Mouse (Mus musculus): ENCODE measurements around the gene Ambra1. TPM values are rescaled to one million over a fixed set of nuclear protein-coding genes. Genes with fewer than 3 reads are reported as not detected.

Ambra1 gene
- polyA plus RNA-seq, 1 experiment from 2014 or later, result 16.1 TPM

DNA sequence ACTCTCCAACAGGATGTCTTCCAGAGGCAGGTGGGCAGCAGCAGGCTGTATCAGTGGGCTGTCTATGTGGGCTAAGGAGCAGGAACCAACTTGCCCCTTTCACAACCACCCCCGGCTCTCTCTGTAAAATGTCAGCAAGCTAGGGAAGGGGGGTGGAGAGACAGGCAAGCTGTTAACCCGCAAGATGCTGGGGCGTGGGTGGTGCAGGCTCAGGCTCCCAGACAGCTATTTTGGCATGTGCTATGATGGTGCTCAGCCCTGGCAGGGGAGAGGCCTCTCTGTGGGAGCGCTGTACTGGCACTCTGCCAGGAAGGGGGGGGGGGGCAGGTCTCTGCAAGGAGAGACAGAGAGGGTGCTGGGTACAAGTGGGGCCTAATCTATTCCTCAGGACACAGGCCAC, 227.2 kb downstream of the Ambra1 start:
- Histone ChIP-seq H3K27me3 (ENCODE audit: control insufficient read depth, insufficient read depth, low read depth, low read length) (no peaks in the 10 kb centered on the region), H3K36me3 (ENCODE audit: control insufficient read depth, insufficient read depth, low read length) (no peaks in the 10 kb centered on the region), H3K9me3 (ENCODE audit: control insufficient read depth, low read length) (no peaks in the 10 kb centered on the region), H3K4me3 (ENCODE audit: low read length) (no peak overlapping the region), H3K4me1 (replicated peaks; ENCODE audit: control insufficient read depth, insufficient read depth, low read length) (peaks cover 67% of the 10 kb centered on the region), H3K27ac (ENCODE audit: low read length) (peak overlapping the region; percentile 36; the same call in 1 of the 2 replicates), H3K9ac (ENCODE audit: low read length) (no peak overlapping the region), H3K4me2 (ENCODE audit: low read depth, low read length) (no peak overlapping the region)
- 3% methylated on average over 4 of the region's 4 CpGs for WGBS
- peak; percentile 66 for ATAC-seq (ENCODE audit: low read depth)

GRCm38 (mm10) chr2:91958049-91958448, 228.1 kb downstream of the Ambra1 start:
- no peak for ATAC-seq (ENCODE audit: low read depth)
- peaks cover 75% of the 10 kb centered on the region for H3K4me1 ChIP-seq (replicated peaks; ENCODE audit: control insufficient read depth, insufficient read depth, low read length)
- H3K27me3 ChIP-seq (ENCODE audit: control insufficient read depth, insufficient read depth, low read depth, low read length), result no peaks in the 10 kb centered on the region
- 0 out of 2 replicates have a peak overlapping the region, but pooled peaks have one; percentile 26 for H3K9ac ChIP-seq (ENCODE audit: low read length)
- no peaks in the 10 kb centered on the region for H3K9me3 ChIP-seq (ENCODE audit: control insufficient read depth, low read length)
- H3K4me3 ChIP-seq (ENCODE audit: low read length), result no peak overlapping the region
- WGBS, result 79% methylated on average over 8 of the region's 8 CpGs
- no peaks in the 10 kb centered on the region for H3K36me3 ChIP-seq (ENCODE audit: control insufficient read depth, insufficient read depth, low read length)
- H3K4me2 ChIP-seq (ENCODE audit: low read depth, low read length), result no peak overlapping the region
- no peak overlapping the region for H3K27ac ChIP-seq (ENCODE audit: low read length)

DNA sequence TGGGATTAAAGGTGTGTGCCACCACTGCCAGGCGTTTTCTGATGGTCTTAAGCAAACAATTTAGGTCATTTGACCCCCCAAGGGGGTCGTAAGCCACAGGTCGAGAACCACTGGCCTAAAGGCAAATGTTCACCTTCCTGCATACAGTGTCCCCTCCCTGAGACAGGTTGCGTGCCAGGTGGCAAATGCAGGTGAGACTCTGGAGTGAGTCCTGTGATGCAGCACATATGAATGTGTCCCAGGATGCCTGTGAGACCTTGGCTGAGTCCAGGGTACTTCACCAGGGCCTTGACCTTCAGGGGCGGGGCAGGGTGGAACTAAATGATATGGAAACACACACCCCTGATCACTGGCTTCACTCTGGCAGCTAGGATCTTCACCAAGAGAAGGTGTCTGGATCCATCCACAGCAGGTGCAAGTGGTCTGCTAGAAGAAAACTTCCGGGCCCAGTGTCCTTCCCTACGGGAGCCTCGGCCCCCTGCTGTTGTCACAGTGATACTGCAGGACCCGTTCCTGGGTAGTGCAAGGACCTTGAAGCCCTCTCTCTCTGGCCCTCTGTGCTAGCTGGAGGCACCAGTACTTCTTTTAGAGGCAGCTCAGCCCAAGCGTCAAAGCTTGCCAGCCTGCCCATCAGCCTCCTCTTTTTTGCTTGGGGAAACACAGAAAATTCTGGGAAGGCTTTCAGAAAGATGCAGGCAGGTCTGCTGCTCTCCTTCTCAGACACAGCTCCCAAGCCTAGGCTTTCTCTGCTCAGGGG, 228.9 kb downstream of the Ambra1 start:
- H3K36me3 ChIP-seq (ENCODE audit: control insufficient read depth, insufficient read depth, low read length), result no peaks in the 10 kb centered on the region
- ATAC-seq (ENCODE audit: low read depth), result no peak
- H3K4me2 ChIP-seq (ENCODE audit: low read depth, low read length), result no peak overlapping the region
- no peaks in the 10 kb centered on the region for H3K27me3 ChIP-seq (ENCODE audit: control insufficient read depth, insufficient read depth, low read depth, low read length)
- WGBS, result 41% methylated on average over 10 of the region's 10 CpGs
- no peak overlapping the region for H3K9ac ChIP-seq (ENCODE audit: low read length)
- no peaks in the 10 kb centered on the region for H3K9me3 ChIP-seq (ENCODE audit: control insufficient read depth, low read length)
- no peak overlapping the region for H3K4me3 ChIP-seq (ENCODE audit: low read length)
- H3K4me1 ChIP-seq (replicated peaks; ENCODE audit: control insufficient read depth, insufficient read depth, low read length), result peaks cover 69% of the 10 kb centered on the region
- no peak overlapping the region for H3K27ac ChIP-seq (ENCODE audit: low read length)

- Histone ChIP-seq H3K9ac (ENCODE audit: low read length) (no peak overlapping the region), H3K9me3 (ENCODE audit: control insufficient read depth, low read length) (no peaks in the 10 kb centered on the region), H3K4me3 (ENCODE audit: low read length) (no peak overlapping the region), H3K4me2 (ENCODE audit: low read depth, low read length) (no peak overlapping the region), H3K36me3 (ENCODE audit: control insufficient read depth, insufficient read depth, low read length) (no peaks in the 10 kb centered on the region), H3K4me1 (replicated peaks; ENCODE audit: control insufficient read depth, insufficient read depth, low read length) (peaks cover 62% of the 10 kb centered on the region), H3K27me3 (ENCODE audit: control insufficient read depth, insufficient read depth, low read depth, low read length) (no peaks in the 10 kb centered on the region), H3K27ac (ENCODE audit: low read length) (no peak overlapping the region)
- WGBS, result 76% methylated on average over 11 of the region's 11 CpGs
- no peak for ATAC-seq (ENCODE audit: low read depth)
These were observed 229.8 kb downstream of the Ambra1 start for GRCm38 (mm10) chr2:91959544-91960410.

DNA sequence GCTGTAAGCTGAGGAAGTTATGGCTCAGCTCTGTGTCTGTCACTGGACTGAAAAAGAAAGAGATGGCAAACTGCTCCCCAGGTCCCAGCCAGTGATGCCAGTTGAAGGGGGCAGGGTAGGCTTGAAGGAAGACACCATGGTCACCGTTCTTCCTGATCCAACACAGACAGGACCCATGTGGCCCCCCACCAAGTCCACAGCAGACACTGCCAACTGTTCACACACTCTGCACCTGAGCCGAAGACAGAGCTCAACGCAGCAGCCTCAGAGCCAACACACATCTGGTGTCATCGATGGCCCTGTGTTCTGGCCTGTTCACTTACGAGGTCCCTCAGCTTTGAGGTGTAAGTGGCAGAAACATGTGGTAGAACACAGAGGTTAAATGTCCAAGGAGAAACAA, 230.5 kb downstream of the Ambra1 start:
- H3K27me3 ChIP-seq (ENCODE audit: control insufficient read depth, insufficient read depth, low read depth, low read length), result no peaks in the 10 kb centered on the region
- H3K4me2 ChIP-seq (ENCODE audit: low read depth, low read length), result no peak overlapping the region
- no peaks in the 10 kb centered on the region for H3K9me3 ChIP-seq (ENCODE audit: control insufficient read depth, low read length)
- peaks cover 59% of the 10 kb centered on the region for H3K4me1 ChIP-seq (replicated peaks; ENCODE audit: control insufficient read depth, insufficient read depth, low read length)
- no peak for ATAC-seq (ENCODE audit: low read depth)
- no peak overlapping the region for H3K4me3 ChIP-seq (ENCODE audit: low read length)
- no peak overlapping the region for H3K27ac ChIP-seq (ENCODE audit: low read length)
- no peak overlapping the region for H3K9ac ChIP-seq (ENCODE audit: low read length)
- WGBS, result 89% methylated on average over 5 of the region's 5 CpGs
- no peaks in the 10 kb centered on the region for H3K36me3 ChIP-seq (ENCODE audit: control insufficient read depth, insufficient read depth, low read length)

DNA sequence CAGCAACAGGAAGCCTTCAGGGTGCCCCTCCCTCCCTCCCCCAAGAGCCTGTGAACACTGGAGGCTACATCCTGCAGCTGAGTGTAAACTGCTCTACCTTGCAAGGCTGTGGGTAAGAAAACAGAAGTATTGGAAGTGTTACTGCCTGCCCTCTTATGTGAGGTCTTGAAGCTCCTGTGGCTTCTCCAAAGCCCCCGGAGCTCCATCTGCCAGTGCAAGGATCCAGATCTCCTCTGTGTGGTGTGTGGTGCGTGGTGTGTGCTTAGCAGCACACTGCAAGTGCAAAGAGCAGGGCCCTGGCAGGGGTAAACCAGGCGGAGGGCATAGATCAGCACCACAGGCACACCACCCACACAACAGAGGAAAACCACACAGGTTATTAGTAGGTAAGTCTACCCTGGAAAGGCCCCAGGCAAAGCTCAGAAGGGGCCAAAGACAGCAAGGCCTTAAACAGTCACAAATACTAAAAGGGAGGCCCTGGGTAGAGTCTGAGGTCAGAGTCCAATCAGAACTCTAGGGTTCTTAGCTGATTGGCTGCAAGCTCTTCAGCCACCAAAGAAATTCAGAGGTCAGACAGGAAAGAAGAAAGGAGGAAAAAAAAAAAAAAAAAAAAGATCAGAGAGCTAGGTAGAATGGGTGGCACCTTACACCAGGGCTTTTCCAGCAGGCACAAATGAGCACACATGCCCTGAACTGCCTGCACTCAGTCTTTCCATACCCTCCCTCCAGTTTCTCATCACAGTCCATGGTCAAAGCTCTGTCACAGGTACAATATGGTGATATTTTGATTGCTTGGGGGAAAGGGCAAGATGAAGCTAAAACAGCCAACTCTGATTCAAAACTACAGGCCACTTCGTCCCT, 232.2 kb downstream of the Ambra1 start:
- Histone ChIP-seq H3K9me3 (ENCODE audit: control insufficient read depth, low read length) (no peaks in the 10 kb centered on the region), H3K4me1 (replicated peaks; ENCODE audit: control insufficient read depth, insufficient read depth, low read length) (peaks cover 53% of the 10 kb centered on the region), H3K27ac (ENCODE audit: low read length) (peak overlapping the region; percentile 75), H3K27me3 (ENCODE audit: control insufficient read depth, insufficient read depth, low read depth, low read length) (no peaks in the 10 kb centered on the region), H3K4me2 (ENCODE audit: low read depth, low read length) (peak overlapping the region; percentile 97), H3K9ac (ENCODE audit: low read length) (peak overlapping the region; percentile 96), H3K4me3 (ENCODE audit: low read length) (peak overlapping the region; percentile 89), H3K36me3 (ENCODE audit: control insufficient read depth, insufficient read depth, low read length) (no peaks in the 10 kb centered on the region)
- WGBS, result 35% methylated on average over 4 of the region's 4 CpGs
- ATAC-seq (ENCODE audit: low read depth), result no peak

GRCm38 (mm10) chr2:91962864-91963401, 233.0 kb downstream of the Ambra1 start:
- no peaks in the 10 kb centered on the region for H3K9me3 ChIP-seq (ENCODE audit: control insufficient read depth, low read length)
- peak; percentile 27; the same call in 1 of the 2 replicates for ATAC-seq (ENCODE audit: low read depth)

GRCm38 (mm10) chr2:91963443-91963932, 233.6 kb downstream of the Ambra1 start:
- WGBS, result under 1% methylated on average over 32 of the region's 57 CpGs
- Histone ChIP-seq H3K36me3 (ENCODE audit: control insufficient read depth, insufficient read depth, low read length) (no peaks in the 10 kb centered on the region), H3K4me3 (ENCODE audit: low read length) (peak overlapping the region; percentile 89), H3K9ac (ENCODE audit: low read length) (peak overlapping the region; percentile 96), H3K27ac (ENCODE audit: low read length) (peak overlapping the region; percentile 84), H3K4me1 (replicated peaks; ENCODE audit: control insufficient read depth, insufficient read depth, low read length) (peaks cover 42% of the 10 kb centered on the region), H3K4me2 (ENCODE audit: low read depth, low read length) (peak overlapping the region; percentile 97), H3K9me3 (ENCODE audit: control insufficient read depth, low read length) (no peaks in the 10 kb centered on the region), H3K27me3 (ENCODE audit: control insufficient read depth, insufficient read depth, low read depth, low read length) (no peaks in the 10 kb centered on the region)
- ATAC-seq (ENCODE audit: low read depth), result peak; percentile 94

More at GRCm38 (mm10) chr2:91962864-91963401, 233.0 kb downstream of the Ambra1 start:
- no peaks in the 10 kb centered on the region for H3K36me3 ChIP-seq (ENCODE audit: control insufficient read depth, insufficient read depth, low read length)
- H3K4me2 ChIP-seq (ENCODE audit: low read depth, low read length), result peak overlapping the region; percentile 97
- peak overlapping the region; percentile 89 for H3K4me3 ChIP-seq (ENCODE audit: low read length)
- H3K9ac ChIP-seq (ENCODE audit: low read length), result peak overlapping the region; percentile 96
- WGBS, result 0% methylated on average over 23 of the region's 39 CpGs
- peaks cover 45% of the 10 kb centered on the region for H3K4me1 ChIP-seq (replicated peaks; ENCODE audit: control insufficient read depth, insufficient read depth, low read length)
- no peaks in the 10 kb centered on the region for H3K27me3 ChIP-seq (ENCODE audit: control insufficient read depth, insufficient read depth, low read depth, low read length)
- peak overlapping the region; percentile 75 for H3K27ac ChIP-seq (ENCODE audit: low read length)
